Mouse (Mus musculus) forebrain, postnatal 0 days (tissue): ENCODE data around the gene Fam120a. TPM values are rescaled to one million over a fixed set of nuclear protein-coding genes. Genes with fewer than 3 reads are reported as not detected.

ENCODE experiments used
- ATAC-seq: fragments of 200-750 bp; cut with Nextera tagmentation; 2 replicates; pipeline ENCODE4 v1.8.0; 2017; ENCODE audit warnings: mild to moderate bottlenecking, moderate library complexity
- DNase-seq: peaks from one replicate; pipeline ENCODE4 v3.0.0-alpha.2; 2015
- H3K27ac ChIP-seq: fragments of 300-500 bp; sonication (generic); 2 replicates; pipeline ENCODE4 v1.5.1; 2014; ENCODE audit warnings: low read depth, mild to moderate bottlenecking, antibody characterized with exemption, low read length, moderate library complexity, mixed read lengths
- H3K27me3 ChIP-seq: fragments of 300-500 bp; sonication (generic); 2 replicates; pipeline ENCODE4 v1.6.1; 2014; ENCODE audit warnings: mild to moderate bottlenecking, low read length, mixed read lengths; ENCODE audit not compliant: insufficient read depth
- H3K36me3 ChIP-seq: fragments of 300-500 bp; sonication (generic); 2 replicates; pipeline ENCODE4 v1.6.1; 2014; ENCODE audit warnings: mild to moderate bottlenecking, moderate library complexity; ENCODE audit not compliant: insufficient read depth
- H3K4me1 ChIP-seq: fragments of 300-500 bp; sonication (generic); 2 replicates; pipeline ENCODE4 v1.6.1; 2014; ENCODE audit warnings: antibody characterized with exemption; ENCODE audit not compliant: insufficient read depth
- H3K4me2 ChIP-seq: fragments of 300-500 bp; sonication (generic); 2 replicates; pipeline ENCODE4 v1.6.1; 2014; ENCODE audit warnings: low read depth, mild to moderate bottlenecking, moderate library complexity
- H3K4me3 ChIP-seq: fragments of 300-500 bp; sonication (generic); 2 replicates; pipeline ENCODE4 v1.5.1; 2014; ENCODE audit warnings: low read depth, low read length, mixed read lengths
- H3K9ac ChIP-seq: fragments of 300-500 bp; sonication (generic); 2 replicates; pipeline ENCODE4 v1.6.1; 2014; ENCODE audit warnings: mild to moderate bottlenecking
- H3K9me3 ChIP-seq: fragments of 300-500 bp; sonication (generic); 2 replicates; pipeline ENCODE4 v1.6.1; 2016; ENCODE audit warnings: low read length
- CTCF ChIP-seq: sonication (generic); IDR thresholded peaks from 2 replicates; pipeline ENCODE4 v1.5.1; 2016; ENCODE audit warnings: antibody characterized with exemption, control low read depth, low read depth
- WGBS: fragments of 180-500 bp; shearing (Covaris S2); extraction: QIAGEN DNeasy Blood & Tissue Kit; methylation state at CpG from one replicate; pipeline ENCODE4 v1.1.7; 2014; 5-methylcytosine and 5-hydroxymethylcytosine counted together
- polyA plus RNA-seq: library from polyadenylated mRNA; unstranded; fragments of >200 nt; fragmentation: Nextera tagmentation; extraction: Ambion mirVana; gene quantifications from 2 replicates; pipeline ENCODE4 v1.2.1, GENCODE M21; 2015
- total RNA-seq: library from RNA; depleted of rRNA; stranded (reverse); fragments of >200 nt; gene quantifications from 2 replicates; pipeline ENCODE4 v1.2.3, GENCODE M21; 2014

The Fam120a gene
- total and polyA plus RNA-seq, 2 experiments from 2014 or later = 9.5 to 59.0 TPM

- peak overlapping the region; percentile 85 for H3K4me2 ChIP-seq
- H3K36me3 ChIP-seq = no peaks in the 10 kb centered on the region
- 1% methylated on average over 70 of the region's 102 CpGs for WGBS
- no peaks in the 10 kb centered on the region for H3K9me3 ChIP-seq
- H3K4me3 ChIP-seq = peak overlapping the region; percentile 91
- H3K9ac ChIP-seq = peak overlapping the region; percentile 91
- H3K27ac ChIP-seq = peak overlapping the region; percentile 90
- H3K27me3 ChIP-seq = no peaks in the 10 kb centered on the region
- no peak for TF ChIP-seq CTCF
- H3K4me1 ChIP-seq = peaks cover 20% of the 10 kb centered on the region
- ATAC-seq (peak; percentile 42), DNase-seq (peak; percentile 36)
These were observed 97.7 kb downstream of the Fam120a start for GRCm38 (mm10) chr13:48869950-48870770.

DNA sequence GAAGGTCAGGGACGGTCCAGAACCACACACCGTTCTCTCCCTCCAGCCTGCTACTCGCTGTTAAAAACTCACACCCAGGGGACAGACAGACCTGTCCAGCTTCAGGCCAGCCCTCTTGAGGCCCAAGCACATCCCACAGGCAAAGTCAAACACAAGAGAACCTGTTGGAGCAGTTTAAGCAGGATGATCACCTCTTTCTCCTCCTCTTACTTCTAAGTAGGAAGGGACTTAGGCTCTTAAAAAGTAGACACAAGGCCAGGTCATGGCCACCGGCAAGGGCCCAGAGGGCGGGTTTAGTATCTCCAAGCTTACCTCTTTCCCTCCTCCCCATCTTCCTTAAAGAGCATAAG lies 98.2 kb downstream of the Fam120a start:
- 12% methylated on average over 5 of the region's 5 CpGs for WGBS
- H3K9me3 ChIP-seq = no peaks in the 10 kb centered on the region
- ATAC-seq (no peak), DNase-seq (no peak)
- H3K4me1 ChIP-seq = peaks cover 20% of the 10 kb centered on the region
- no peaks in the 10 kb centered on the region for H3K36me3 ChIP-seq
- TF ChIP-seq CTCF = no peak
- peak overlapping the region; percentile 90 for H3K27ac ChIP-seq
- peak overlapping the region; percentile 91 for H3K4me3 ChIP-seq
- H3K27me3 ChIP-seq = no peaks in the 10 kb centered on the region
- peak overlapping the region; percentile 85 for H3K4me2 ChIP-seq
- H3K9ac ChIP-seq = peak overlapping the region; percentile 91

DNA sequence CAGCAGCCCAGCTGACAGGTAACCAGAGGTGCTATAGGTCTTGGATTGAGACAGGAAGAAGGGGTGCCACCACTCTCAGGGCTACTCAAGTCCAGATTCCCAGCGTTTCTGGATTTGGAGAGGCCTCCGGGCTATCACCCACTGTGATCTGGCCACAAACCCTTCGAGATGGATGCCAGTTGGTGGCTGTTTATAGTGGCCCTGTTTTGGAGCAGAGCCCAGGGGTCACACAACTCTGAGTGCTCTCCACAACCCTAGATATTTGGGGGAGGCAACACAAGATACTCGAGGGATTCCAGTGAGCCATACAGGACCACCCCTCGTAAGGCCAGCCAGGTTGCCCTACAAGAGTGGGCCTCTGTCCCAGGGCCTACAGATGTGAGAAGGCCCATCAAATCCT lies 98.7 kb downstream of the Fam120a start:
- no peaks in the 10 kb centered on the region for H3K27me3 ChIP-seq
- peak overlapping the region; percentile 91; the same call in 1 of the 2 replicates for H3K9ac ChIP-seq
- H3K4me1 ChIP-seq = peaks cover 20% of the 10 kb centered on the region
- no peaks in the 10 kb centered on the region for H3K36me3 ChIP-seq
- no peak for ATAC-seq
- WGBS = 14% methylated on average over 5 of the region's 5 CpGs
- peak overlapping the region; percentile 91; the same call in 1 of the 2 replicates for H3K4me3 ChIP-seq
- H3K4me2 ChIP-seq = peak overlapping the region; percentile 85
- no peaks in the 10 kb centered on the region for H3K9me3 ChIP-seq
- no peak for DNase-seq
- no peak for TF ChIP-seq CTCF
- H3K27ac ChIP-seq = no peak overlapping the region

DNA sequence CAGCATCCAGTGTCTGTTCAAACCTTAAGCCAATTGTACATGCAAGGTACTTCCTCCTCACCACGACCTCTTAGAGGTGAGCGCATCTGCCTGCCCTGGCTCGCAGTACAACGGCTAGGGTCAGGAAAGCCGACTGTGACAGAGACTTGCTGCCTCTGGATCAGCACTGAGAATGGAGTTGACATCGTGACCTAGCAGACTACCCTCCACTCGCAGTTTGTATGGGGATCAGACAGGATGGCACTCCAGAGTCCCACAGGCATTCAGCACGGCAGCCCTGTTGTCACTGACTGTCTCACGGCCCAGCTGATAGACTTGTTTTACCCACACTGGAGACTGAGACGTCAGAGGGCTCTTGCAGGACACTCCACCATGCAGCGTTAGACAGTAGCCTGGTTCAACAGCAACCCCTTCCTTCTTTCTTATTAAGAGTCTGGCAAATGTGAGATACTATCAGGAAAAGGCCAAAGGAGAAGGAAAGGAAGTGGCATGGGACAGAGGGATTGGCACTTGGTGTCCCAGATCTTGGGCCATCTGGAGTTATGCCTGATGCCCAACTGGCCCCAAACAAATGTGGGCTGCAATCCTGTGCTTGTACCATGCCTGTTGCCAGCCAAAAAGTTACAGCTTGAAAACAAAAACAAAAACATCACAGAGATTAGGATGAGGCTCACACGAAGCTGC lies 103.0 kb downstream of the Fam120a start:
- no peaks in the 10 kb centered on the region for H3K9me3 ChIP-seq
- no peaks in the 10 kb centered on the region for H3K36me3 ChIP-seq
- H3K27ac ChIP-seq = no peak overlapping the region
- H3K9ac ChIP-seq = no peak overlapping the region
- H3K27me3 ChIP-seq = no peaks in the 10 kb centered on the region
- TF ChIP-seq CTCF = no peak
- H3K4me2 ChIP-seq = no peak overlapping the region
- peaks cover 13% of the 10 kb centered on the region; the same call in 1 of the 2 replicates for H3K4me1 ChIP-seq
- 77% methylated on average over 12 of the region's 12 CpGs for WGBS
- DNase-seq (no peak), ATAC-seq (no peak)
- H3K4me3 ChIP-seq = no peak overlapping the region

GRCm38 (mm10) chr13:48863556-48863955 lies 104.3 kb downstream of the Fam120a start:
- no peak for TF ChIP-seq CTCF
- WGBS = 75% methylated on average over 9 of the region's 9 CpGs
- H3K4me1 ChIP-seq = 0 out of 2 replicates have a peak, but pooled peaks cover 2% of the 10 kb centered on the region
- no peaks in the 10 kb centered on the region for H3K36me3 ChIP-seq
- no peak overlapping the region for H3K27ac ChIP-seq
- H3K4me2 ChIP-seq = no peak overlapping the region
- no peak overlapping the region for H3K9ac ChIP-seq
- no peak overlapping the region for H3K4me3 ChIP-seq
- no peaks in the 10 kb centered on the region for H3K27me3 ChIP-seq
- no peaks in the 10 kb centered on the region for H3K9me3 ChIP-seq
- no peak for DNase-seq
- no peak for ATAC-seq

GRCm38 (mm10) chr13:48861913-48862312 lies 105.9 kb downstream of the Fam120a start:
- Histone ChIP-seq H3K27me3 (no peaks in the 10 kb centered on the region), H3K4me1 (no peaks in the 10 kb centered on the region), H3K27ac (no peak overlapping the region), H3K36me3 (no peaks in the 10 kb centered on the region), H3K4me3 (no peak overlapping the region), H3K9ac (no peak overlapping the region), H3K4me2 (no peak overlapping the region), H3K9me3 (no peaks in the 10 kb centered on the region)
- WGBS = 90% methylated on average over 1 of the region's 1 CpGs
- TF ChIP-seq CTCF = no peak
- DNase-seq (no peak), ATAC-seq (no peak)

GRCm38 (mm10) chr13:48858779-48859178 lies 109.0 kb downstream of the Fam120a start:
- Histone ChIP-seq H3K36me3 (no peaks in the 10 kb centered on the region), H3K4me1 (peaks cover 3% of the 10 kb centered on the region), H3K27ac (no peak overlapping the region), H3K9me3 (no peaks in the 10 kb centered on the region), H3K27me3 (no peaks in the 10 kb centered on the region), H3K4me3 (no peak overlapping the region), H3K9ac (no peak overlapping the region), H3K4me2 (no peak overlapping the region)
- WGBS = 80% methylated on average over 4 of the region's 4 CpGs
- no peak for ATAC-seq
- no peak for DNase-seq
- TF ChIP-seq CTCF = no peak
